Mouse (Mus musculus): Measurements from ENCODE around the gene Zfp385c. TPM values are rescaled to one million over a fixed set of nuclear protein-coding genes. Genes with fewer than 3 reads are reported as not detected.

The Zfp385c gene
- under 1 TPM in 3 of 4 experiments, not detected in 1; 0.16 to 0.41 (median 0.18) TPM for total RNA-seq (2022)

DNA sequence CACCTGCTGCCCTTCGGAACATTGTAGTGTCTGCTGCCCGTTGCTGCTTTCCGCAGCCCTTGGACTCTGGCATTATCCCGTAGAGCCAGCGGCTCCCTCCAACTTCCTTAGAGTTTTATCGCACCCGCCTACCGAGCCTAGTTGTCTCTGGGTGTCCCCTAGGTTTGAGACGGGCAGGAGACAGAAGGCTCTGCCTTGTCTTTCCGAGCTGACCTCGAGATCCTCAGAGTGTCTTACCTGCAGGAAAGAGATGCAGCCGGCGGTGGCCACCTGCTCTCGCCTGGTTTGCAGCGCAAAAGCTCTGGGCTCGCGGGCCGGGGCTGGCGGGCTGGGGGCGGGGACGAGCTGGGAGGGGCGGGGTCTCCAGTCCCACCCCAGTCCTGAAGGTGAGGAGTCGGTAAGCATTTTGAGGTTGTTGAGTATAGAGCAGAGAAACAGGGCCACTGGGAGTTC is at the start of gene Zfp385c:
Gene Zfp385c (minus strand): TSS at position 292 of the 453 bp plus-strand sequence.
- no peak for DNase-seq (ENCODE audit: low spot score in 2 of 2)

DNA sequence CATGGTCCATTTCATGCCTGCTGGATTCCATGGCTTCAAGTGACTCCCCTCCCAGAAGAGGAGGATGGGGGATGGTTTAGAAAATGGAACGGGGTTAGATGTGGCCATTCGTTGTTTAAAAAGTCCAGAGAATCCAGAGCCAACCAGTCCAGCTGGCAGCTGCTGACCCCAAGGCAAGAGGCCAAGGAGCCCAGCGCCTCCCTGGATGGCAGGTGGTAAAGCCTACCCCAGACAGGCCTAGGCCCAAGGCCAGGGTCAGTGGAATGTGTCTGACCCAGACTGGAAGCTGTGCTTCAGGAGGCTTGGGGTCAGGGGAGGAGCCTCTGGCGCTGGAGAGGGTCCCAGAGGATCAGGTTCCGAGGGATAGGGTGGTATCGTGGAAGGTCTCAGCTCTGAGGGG is 49.1 kb upstream of the Zfp385c start:
- no peak for DNase-seq (ENCODE audit: low spot score in 2 of 2)

GRCm38 (mm10) chr11:100738749-100739148 is 46.5 kb upstream of the Zfp385c start:
- no peak for DNase-seq (ENCODE audit: low spot score in 2 of 2)

DNA sequence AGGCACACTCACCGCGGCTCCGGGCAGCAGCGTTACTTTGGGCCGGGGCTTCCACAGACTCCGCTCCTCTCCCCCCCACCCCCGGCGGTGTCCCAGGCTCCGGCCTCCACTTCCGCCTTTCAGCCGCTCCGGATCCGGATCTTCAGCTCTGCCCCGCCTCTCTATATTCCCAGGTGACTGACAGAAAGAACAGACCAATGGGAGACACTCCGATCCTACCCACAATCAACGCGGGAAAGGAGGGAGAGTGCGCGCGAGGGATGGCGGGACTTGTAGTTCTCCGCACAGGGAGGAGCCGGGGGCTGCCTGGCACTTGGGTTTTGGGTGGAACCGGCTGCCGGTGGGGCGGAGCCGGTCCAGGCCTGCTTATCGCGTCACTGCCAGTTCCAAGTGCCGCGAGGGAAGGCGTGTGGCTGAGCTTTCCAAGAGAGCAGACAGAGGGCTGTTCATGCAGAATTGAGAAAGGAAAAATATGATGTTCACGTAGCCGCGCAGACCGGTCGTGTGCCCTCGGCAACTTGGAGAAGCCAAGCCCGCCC is 45.9 kb upstream of the Zfp385c start, which contains the start of gene Rab5c:
Gene Rab5c (minus strand): TSS at position 150 of the 539 bp plus-strand sequence.
- peak; percentile 99 for DNase-seq (ENCODE audit: low spot score in 2 of 2)

GRCm38 (mm10) chr11:100737105-100737733 is 45.0 kb upstream of the Zfp385c start:
- DNase-seq (ENCODE audit: low spot score in 2 of 2): no peak

GRCm38 (mm10) chr11:100736746-100737080 is 44.5 kb upstream of the Zfp385c start:
- no peak for DNase-seq (ENCODE audit: low spot score in 2 of 2)

GRCm38 (mm10) chr11:100735954-100736745 is 43.9 kb upstream of the Zfp385c start:
- DNase-seq (ENCODE audit: low spot score in 2 of 2): no peak

DNA sequence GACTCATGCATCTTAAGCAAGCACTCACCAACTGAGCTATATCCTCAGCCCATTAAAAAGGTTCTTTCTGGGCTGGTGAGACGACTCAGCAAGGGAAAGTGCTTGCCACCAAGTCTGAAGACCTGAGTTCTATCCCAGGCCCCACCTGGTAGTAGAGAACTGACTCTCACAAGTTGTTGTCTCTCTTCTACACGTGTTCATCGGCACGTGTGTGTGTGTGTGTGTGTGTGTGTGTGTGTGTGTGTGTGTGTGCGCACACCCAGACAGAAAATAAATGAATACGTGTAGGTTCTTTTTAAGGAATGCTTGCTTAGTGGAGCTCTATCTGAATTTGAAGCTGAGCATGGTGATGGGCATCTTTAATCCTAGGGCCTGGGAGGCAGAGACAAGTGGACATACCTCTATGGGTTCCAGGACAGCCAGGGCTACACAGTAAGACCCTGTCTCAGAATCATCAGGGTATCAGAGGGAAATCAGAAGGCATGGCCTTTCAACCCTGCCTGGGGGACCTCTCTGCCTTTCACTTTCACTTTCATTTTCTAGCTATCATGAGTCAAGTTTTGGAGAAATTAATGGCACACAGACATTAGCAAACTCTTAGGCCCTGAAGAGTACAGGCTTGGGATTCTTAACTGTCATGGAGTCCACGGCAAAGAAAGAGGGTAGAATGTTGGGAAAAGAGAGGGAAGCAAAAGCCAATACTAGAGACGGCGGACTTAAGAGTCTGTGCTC is 43.0 kb upstream of the Zfp385c start:
- DNase-seq (ENCODE audit: low spot score in 2 of 2): no peak

GRCm38 (mm10) chr11:100730477-100731205 is 38.4 kb upstream of the Zfp385c start:
- no peak for DNase-seq (ENCODE audit: low spot score in 2 of 2)

DNA sequence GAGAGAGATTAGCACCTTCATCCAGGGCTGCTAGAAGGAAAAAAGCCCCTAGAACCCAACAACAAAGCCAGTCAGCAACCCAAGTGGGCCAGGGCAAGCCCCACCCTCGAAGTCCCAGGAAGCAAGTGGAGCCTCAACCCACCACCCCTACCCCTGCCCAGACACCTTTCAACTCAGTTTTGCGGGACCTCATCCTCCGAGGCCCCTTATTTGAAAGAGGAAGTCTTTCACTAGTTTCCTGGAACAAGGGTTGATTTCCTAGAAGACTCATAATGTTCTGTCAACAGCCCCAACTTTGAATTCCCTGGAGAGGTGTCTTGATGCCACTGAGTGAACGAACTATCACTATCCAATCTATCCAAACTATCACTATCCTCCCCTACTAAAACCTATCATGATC is 37.7 kb upstream of the Zfp385c start:
- DNase-seq (ENCODE audit: low spot score in 2 of 2): no peak

GRCm38 (mm10) chr11:100728601-100729000 is 36.3 kb upstream of the Zfp385c start:
- DNase-seq (ENCODE audit: low spot score in 2 of 2): no peak

- no peak for DNase-seq (ENCODE audit: low spot score in 2 of 2)
These were observed 34.9 kb upstream of the Zfp385c start for GRCm38 (mm10) chr11:100727201-100727600.

- DNase-seq (ENCODE audit: low spot score in 2 of 2): no peak
These were observed 32.8 kb upstream of the Zfp385c start for GRCm38 (mm10) chr11:100724919-100725512.

DNA sequence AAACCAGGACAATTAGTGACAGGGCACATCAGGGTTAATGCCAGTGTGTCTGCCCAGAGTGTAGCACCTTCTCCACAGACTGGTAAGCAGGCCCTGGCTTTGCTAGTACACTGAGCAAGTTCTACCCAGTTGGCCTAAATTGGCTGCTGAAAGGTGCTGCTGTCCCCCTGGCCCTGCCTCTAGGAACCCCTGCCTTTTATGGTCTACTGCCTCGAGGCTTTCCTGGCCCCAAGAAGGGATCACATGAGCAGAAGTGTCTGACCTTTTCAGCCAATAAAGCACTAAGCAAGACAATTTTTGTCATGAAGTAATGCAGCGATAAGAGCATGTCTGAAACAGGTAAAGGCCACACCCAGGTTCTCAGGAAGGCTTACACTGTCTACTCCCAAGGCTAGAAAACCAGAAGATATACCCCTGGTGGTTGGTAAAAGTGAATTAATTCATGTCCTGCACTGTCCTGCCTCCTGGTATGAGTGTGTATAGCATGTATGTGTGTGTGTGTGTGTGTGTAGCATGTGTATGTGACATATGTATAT is 30.3 kb upstream of the Zfp385c start:
- DNase-seq (ENCODE audit: low spot score in 2 of 2): no peak

GRCm38 (mm10) chr11:100721776-100722492 is 29.7 kb upstream of the Zfp385c start:
- no peak for DNase-seq (ENCODE audit: low spot score in 2 of 2)

GRCm38 (mm10) chr11:100721254-100721653 is 29.0 kb upstream of the Zfp385c start:
- DNase-seq (ENCODE audit: low spot score in 2 of 2): no peak

DNA sequence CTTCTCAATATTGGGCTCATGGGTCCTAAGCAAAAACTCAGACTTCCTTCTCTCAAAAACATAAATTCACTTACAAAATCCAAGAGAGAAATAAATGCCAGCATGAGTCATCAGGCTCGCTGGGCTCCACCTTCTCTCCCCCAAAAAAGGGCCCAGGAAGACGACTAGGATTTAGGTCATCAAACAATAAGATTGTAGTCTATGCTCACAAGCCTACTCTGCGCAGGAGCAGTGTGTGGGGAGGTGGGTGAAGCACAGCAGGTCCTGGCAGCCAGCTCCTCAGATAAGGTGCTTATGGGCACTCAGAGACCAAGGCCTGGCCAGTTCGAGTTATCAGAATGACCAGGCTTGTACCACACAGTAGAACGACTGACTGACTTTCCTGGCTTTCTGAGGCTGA is 28.1 kb upstream of the Zfp385c start:
- DNase-seq (ENCODE audit: low spot score in 2 of 2): no peak

GRCm38 (mm10) chr11:100719893-100720292 is 27.6 kb upstream of the Zfp385c start:
- no peak for DNase-seq (ENCODE audit: low spot score in 2 of 2)

DNA sequence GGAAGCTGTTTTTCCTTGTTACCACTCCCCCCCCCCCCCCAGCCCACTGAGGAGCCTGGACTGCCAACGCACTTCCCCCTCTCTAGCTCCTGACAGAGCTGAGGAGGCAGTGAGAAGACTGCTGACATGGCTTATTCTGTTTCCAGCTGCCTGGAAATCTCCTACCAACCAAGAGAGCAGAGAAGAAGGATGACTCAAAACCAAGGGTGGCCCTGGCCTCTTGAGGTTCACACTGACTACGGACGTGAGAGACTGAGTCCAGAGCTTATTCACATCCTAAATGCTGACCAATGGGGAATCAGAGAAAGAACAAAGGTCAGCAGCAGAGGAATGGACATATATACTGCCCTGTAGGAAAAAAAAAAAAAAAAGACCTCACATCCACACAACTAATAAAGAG is 27.1 kb upstream of the Zfp385c start:
- DNase-seq (ENCODE audit: low spot score in 2 of 2): no peak

DNA sequence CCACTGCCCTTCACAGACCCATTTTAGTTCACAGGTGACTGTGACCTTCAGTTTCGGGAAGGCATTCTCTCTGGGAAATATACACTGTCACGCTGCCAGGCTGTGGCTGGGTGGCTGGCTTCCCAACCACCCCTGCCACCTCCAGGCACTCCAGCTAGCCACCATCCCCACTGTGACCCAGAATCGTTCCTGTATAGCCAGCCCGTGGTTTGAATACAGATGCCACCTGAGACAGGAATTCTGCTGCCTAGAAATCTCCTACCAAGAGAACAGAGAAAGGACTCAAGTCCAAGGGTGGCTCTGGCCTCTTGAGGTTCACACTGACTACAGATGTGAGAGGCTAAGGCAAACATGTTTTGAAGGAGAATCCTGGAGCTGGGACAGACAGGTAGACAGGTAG is 26.6 kb upstream of the Zfp385c start:
- DNase-seq (ENCODE audit: low spot score in 2 of 2): no peak
